Mouse (Mus musculus) cerebellum, postnatal 14 days (tissue): ENCODE measurements around the gene Wasf3.

Source experiments
- DNase-seq, 2 experiments: peaks; one replicate each; pipeline ENCODE4 v3.0.0; 2021; ENCODE audit warnings: mixed read lengths in 2 of 2

The Wasf3 gene

GRCm38 (mm10) chr5:146384935-146385591, at the start of gene Wasf3:
Gene Wasf3, plus strand, starts transcription at chr5:146384985.
- DNase-seq = peak; percentile 96 to 97

GRCm38 (mm10) chr5:146338064-146338463, 46.7 kb upstream of the Wasf3 start:
- peak in 1 of 2 experiments; percentile 28 for DNase-seq

- DNase-seq = no peak
Observed at GRCm38 (mm10) chr5:146340037-146340436, 44.7 kb upstream of the Wasf3 start.

GRCm38 (mm10) chr5:146344911-146345686, 39.7 kb upstream of the Wasf3 start:
- peak; percentile 33 to 43 for DNase-seq

GRCm38 (mm10) chr5:146347081-146347480, 37.7 kb upstream of the Wasf3 start:
- DNase-seq = no peak

GRCm38 (mm10) chr5:146349183-146349582, 35.6 kb upstream of the Wasf3 start:
- peak; percentile 41 to 42 for DNase-seq

- DNase-seq = no peak
Observed at GRCm38 (mm10) chr5:146350784-146351183, 34.0 kb upstream of the Wasf3 start.

- DNase-seq = no peak
Observed at GRCm38 (mm10) chr5:146352006-146352405, 32.8 kb upstream of the Wasf3 start.

GRCm38 (mm10) chr5:146360386-146360785, 24.4 kb upstream of the Wasf3 start:
- DNase-seq = no peak

GRCm38 (mm10) chr5:146362711-146363110, 22.1 kb upstream of the Wasf3 start:
- DNase-seq = no peak

GRCm38 (mm10) chr5:146368356-146368755, 16.4 kb upstream of the Wasf3 start:
- DNase-seq = peak; percentile 36 to 51

- peak; percentile 52 to 62 for DNase-seq
Observed at GRCm38 (mm10) chr5:146368971-146369370, 15.8 kb upstream of the Wasf3 start.

GRCm38 (mm10) chr5:146370794-146371193, 14.0 kb upstream of the Wasf3 start:
- DNase-seq = no peak

GRCm38 (mm10) chr5:146373238-146373637, 11.5 kb upstream of the Wasf3 start:
- peak in 1 of 2 experiments; percentile 48 for DNase-seq

- peak; percentile 45 to 63 for DNase-seq
Observed at GRCm38 (mm10) chr5:146376601-146377000, 8.2 kb upstream of the Wasf3 start.

GRCm38 (mm10) chr5:146380041-146380440, 4.7 kb upstream of the Wasf3 start:
- DNase-seq = no peak

- peak in 1 of 2 experiments; percentile 68 for DNase-seq
Observed at GRCm38 (mm10) chr5:146382268-146382667, 2.5 kb upstream of the Wasf3 start.

- DNase-seq = no peak
Observed at GRCm38 (mm10) chr5:146383401-146383800, 1.4 kb upstream of the Wasf3 start.

- no peak for DNase-seq
Observed at GRCm38 (mm10) chr5:146385989-146386388, 1.2 kb downstream of the Wasf3 start.

GRCm38 (mm10) chr5:146386906-146387305, 2.1 kb downstream of the Wasf3 start:
- DNase-seq = peak in 1 of 2 experiments; percentile 33

- DNase-seq = peak in 1 of 2 experiments; percentile 50
Observed at GRCm38 (mm10) chr5:146394563-146394962, 9.8 kb downstream of the Wasf3 start.

GRCm38 (mm10) chr5:146397253-146397652, 12.5 kb downstream of the Wasf3 start:
- DNase-seq = no peak

- DNase-seq = no peak
Observed at GRCm38 (mm10) chr5:146398386-146399115, 13.8 kb downstream of the Wasf3 start.
